Mouse (Mus musculus) neural tube, embryonic 10.5 days (tissue): ENCODE results near the gene Vwa3b.

Experiments used
- DNase-seq: peaks from one replicate; pipeline ENCODE4 v3.0.0-alpha.2; 2017; ENCODE audit warnings: low spot score; ENCODE audit errors: extremely low spot score

Gene Vwa3b

DNA sequence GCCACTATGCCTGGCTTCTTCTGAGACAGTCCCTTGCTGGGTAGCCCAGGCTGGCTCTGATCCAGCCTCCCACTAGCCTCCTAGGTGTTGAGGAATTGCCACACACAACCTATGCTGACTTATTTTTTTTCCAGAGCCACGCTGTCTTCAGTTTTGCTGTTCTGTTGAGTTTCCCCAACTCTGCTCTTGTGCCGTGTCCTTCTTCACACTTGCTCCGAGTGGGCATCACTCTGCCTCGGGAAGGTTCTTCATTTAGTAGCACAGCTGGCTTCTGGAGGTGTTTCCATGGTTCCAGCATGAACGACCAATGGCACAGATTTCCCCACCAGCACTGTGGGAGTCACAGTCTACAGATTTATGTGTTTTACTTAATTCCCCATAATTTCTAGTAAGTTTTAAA lies 91.6 kb downstream of the Vwa3b start:
- no peak for DNase-seq

DNA sequence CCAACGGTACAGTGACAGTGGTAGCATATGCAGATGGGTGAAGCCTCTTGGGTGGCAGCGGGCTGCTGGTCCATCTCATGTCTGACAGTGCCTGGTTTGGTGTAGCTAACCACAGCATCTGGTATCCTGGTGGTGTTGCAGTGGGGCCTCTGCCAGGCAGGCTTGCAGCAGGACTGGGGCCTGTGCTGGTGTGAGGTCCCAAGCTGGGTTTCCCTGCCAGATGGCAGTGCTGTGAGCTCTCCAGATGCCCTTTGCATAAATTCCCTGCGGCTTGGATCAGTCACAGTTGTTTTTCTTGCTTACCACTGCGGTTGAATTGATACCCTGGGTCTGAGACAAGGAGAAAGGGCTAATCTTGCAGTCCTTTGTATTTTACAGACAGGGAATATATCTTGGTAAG lies 95.9 kb downstream of the Vwa3b start:
- peak; percentile 42 for DNase-seq

DNA sequence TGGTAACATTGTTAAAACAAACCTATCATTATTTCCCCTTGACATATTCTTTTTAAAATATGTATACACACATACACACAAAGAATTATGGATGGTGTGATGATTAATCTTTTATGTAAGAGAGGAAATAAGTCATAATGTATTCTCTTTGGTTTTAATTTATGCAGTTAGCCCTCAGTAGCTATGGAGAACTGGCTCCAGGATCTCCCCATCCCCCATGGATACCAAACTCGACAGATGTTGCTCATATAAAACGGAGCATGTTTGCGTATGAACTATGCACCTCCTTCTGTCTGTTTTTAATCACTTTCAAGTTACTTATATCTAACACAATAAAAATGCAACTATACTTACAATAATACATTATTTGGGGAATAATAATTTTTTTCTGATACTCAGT lies 96.4 kb downstream of the Vwa3b start:
- DNase-seq = no peak

DNA sequence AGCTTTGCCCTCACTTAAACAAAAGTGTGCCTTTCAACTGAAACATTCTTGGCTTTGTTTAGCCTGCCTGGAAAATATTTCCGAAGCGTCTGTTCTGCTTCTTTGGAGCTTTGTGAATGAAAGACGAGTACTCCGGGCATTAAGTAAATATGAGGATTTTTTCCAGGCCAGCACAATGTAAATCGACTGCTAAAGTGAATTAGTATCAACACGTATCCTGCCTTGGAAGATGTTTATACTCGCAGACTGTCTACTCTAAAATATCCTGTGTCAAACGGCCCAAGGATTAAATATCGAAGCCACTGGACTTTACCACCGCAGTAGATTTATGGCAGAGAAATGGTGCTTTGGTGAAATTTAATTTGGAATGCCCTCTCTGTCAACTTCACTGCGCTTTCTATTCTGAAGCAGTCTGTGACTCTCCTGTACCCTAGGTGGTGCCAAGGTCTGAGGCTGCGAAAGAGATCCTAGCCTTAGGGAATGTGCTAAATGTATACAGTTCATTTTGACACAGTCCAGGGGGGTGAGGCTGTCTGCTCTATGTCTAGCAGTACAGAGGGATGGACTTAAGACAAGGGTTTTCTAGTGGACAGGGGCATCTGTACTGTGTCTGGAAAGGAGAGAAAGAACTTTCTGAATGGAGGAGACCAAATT lies 98.4 kb downstream of the Vwa3b start:
- DNase-seq = no peak

DNA sequence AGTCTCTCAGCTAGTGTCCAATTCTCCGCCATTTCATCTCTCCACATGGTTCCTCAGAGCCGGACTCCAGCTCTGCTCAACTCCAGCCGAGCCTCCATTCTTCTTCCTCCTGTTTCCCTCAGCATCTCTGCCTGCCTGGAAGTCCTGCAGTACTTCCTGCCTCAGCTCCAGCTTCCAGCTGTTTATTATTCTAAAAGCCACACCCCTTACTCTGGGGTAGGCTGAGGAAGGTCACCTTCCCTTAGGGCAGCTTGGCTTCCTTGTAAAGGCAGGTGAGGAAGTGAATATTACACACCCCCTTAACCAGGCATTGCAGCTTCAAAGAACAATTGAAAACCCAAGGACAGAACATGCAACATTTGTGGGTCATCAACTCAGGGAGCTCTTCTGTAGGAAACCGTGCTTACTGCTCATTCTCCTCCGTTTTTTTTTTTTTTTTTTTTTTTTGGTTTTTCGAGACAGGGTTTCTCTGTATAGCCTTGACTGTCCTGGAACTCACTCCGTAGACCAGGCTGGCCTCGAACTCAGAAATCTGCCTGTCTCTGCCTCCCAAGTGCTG lies 103.7 kb downstream of the Vwa3b start:
- no peak for DNase-seq

DNA sequence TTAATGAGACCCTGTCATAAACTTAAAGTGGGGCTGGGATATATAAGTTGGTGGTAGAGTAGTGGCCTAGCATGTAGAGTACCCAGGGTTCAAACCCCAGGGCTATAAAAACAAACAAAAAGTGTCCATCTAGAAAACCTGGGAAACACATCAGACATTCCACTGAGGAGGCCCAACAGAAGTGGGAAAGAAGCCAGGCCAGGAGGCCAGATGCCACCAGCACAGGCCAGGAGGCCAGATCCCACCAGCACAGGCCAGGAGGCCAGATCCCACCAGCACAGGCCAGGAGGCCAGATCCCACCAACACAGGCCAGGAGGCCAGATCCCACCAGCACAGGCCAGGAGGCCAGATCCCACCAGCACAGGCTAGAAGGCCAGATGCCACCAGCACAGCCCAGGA lies 104.8 kb downstream of the Vwa3b start:
- DNase-seq = no peak

DNA sequence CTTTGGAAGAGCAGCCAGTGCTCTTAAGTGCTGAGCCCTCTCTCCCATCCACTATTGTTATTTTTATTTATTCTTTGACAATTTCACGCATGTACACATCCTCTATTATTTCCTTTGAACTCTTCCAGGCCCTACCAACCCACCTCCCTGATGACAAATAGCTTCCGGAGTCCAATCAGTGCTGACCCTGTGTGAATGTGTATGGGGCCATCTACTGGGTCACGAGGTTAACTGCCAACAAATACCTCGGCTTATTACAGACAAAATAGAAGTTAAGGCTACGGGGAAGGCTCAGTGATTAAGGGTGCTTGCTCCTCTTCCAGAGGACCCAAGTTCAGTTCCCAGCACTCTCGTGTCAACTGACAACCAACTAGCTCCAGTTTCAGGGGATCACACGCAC lies 106.0 kb downstream of the Vwa3b start:
- no peak for DNase-seq

DNA sequence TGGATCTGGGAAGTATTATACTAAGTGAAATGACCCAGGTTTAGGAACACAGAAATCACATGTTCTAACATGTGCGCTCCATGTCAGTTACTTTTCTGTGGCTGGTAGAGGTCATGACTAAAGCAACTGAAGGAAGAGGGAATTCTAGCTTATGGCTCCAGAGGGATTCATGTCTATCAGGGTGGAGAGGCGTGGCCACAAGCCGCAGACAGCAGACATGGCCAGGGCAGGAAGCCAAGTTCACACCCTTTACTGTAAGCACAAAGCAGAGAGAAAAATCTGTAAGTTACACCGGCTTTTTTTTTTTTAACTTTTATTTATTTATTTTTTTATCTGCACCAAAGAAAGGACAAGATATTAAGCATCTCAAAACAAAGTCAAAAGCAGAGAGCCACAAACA lies 119.6 kb downstream of the Vwa3b start:
- no peak for DNase-seq

DNA sequence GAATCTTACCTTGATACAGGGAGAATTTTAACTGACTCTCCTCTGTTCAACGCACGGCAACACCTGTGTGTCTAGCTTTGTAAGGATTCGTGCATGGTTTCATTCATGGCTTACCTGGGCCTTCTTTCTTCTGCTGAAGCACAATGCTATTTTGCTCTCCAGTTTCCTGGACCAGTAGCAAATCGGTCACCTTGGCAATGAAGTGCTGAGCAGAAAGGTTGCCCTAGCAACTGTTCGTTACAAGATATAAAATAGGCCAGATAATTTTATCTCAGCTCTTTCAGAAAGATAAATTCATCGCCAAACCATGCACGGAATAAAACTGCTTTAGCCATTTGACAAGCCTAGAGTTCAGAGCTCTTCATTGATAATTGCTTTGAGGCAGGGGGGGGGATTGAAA lies 123.5 kb downstream of the Vwa3b start:
- no peak for DNase-seq

DNA sequence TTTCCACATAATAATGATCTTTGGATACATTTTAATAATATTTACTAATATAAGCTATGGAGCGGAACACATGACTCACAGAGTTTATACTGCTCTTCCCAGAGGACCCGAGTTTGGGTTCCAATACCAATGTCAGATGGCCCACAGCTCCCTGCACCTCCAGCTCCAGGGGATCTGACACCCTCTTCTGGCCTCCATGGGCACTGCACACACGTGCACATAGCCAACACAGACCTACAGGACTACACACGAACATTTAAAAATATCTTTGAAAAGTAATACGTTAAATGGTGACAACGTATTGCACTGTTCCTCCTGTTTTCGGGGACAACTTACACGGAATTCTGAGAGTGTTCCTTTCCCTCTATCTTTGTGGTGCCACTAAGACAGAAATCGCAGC lies 125.5 kb downstream of the Vwa3b start:
- DNase-seq = no peak

DNA sequence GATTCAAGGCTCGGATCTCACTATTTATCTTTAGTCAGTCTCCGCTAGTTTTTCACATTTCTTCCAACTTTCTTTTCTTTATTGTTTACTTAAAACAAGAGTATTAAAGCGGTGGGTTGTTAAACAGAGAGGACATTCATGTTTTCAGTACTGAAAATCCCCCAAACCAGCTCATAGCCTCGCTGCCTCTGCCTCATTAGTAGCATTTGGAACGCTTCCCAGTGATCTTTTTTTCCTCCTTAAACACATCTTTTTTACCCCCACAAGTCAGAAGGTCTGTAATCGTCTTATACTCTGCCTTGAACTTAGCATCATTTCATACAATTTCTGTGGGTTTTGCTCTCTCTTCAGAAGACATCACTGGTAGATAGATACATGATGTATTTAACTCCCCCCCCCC lies 139.7 kb downstream of the Vwa3b start:
- DNase-seq = no peak

DNA sequence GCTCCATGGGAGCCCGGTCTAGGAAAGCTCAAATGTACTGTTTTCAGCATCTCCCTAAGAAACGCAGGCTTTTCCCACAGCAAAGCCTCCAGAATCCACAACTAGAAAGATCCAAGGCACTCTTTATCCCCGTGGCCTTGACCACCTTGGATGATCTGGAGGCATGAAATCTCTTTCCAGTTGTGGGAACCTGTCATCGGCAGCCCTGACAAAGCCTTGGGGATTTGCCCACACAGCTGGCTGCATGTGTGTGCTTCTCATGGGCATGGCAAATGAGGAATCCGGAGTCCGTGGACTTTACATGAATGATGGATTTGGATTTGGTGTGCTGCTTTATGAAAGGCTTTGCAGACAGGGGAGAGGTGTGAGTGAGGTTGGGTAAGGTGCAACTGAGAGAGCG lies 141.5 kb downstream of the Vwa3b start:
- no peak for DNase-seq

DNA sequence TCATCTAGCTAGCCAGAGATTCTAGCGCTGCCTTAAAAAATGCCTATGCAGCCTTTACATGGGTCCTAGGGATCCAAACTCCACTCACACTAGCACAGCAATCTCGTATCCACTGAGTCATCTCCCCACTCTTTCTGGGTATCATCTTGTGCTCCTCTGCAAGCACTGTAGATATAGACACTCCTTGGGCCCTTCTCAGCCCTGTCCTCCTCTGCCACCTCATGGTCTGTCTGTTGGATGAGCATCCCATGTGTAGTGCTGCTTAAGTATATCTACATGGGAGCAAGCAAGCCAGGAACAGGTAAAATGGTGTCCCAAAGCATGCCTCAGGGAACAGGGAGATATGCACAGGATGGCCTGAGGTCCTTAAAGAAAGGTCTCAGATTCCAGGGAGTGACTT lies 151.5 kb downstream of the Vwa3b start:
- DNase-seq = no peak

DNA sequence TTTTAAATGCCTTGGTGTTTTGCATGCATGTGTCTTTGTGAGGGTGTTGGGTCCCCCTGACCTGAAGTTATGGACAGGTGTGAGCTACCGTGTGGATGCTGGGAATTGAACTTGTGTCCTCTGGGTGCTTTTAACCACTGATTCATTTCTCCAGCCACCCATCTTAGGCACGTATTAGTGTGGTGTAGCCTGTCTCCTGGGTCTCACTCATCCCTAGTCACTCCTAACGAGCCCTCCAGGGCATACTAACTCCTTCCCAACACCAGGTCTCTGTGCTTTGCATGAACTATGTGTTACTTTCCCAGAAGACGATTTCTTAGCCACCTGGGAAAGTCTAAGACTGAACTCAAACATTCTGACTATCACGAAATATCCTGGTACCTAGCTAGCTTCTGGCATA lies 153.5 kb downstream of the Vwa3b start:
- DNase-seq = no peak

DNA sequence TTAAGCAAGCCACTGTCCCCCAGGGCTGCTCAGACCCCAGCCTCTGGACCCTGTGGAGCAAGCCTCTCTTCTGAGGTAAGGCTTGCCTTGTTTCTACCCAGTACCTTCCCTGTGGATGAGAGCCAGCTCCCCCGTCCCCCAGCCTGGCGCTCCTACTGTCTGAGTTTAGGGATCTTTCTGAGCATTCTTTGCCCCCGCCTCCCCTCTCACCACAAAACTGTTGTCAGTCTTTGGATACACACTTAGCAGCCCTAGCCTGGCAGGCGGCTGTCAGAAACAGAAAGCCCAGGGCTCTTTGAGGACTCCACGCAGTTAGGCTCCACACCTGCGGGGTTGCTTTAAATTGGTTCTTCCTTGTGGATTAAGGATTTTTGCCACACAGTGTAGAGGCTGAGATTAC lies 160.7 kb downstream of the Vwa3b start:
- no peak for DNase-seq

DNA sequence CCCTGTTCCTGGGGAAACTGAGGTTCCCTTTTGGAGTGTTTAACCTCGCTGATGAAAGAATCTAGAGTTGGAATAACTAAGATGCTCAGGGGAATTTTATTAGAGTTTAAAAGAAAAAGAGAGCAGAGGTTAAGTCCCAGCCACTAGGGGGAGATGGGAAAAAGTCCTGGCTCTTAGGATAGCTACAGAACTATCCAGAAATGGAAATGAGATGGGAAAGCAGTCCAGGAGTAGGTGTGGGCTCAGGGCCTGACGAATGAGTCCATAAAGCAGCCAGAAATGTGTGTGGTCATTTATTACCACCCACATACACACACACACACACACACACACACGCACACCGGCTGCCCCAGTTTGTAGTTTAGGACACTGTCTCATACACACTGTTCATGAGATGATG lies 168.2 kb downstream of the Vwa3b start:
- DNase-seq = no peak

DNA sequence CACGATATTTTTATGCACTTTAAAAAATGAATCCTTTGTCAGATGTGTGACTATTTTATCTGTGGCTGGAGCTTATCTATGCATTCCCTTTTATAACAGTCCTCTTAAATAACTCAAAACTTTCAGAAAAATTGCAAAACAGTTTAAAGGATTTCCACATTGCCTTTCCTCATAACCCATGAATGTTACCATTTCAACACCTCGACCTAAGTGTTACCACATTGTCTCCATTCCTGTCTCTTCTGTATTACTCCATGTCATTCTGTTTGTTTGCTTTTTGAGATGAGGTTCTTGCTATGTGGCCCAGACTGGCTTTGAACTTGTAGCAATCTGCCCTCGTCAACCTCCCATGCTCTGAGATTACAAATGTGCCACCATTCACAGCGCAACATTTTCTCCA lies 175.0 kb downstream of the Vwa3b start:
- DNase-seq = no peak

DNA sequence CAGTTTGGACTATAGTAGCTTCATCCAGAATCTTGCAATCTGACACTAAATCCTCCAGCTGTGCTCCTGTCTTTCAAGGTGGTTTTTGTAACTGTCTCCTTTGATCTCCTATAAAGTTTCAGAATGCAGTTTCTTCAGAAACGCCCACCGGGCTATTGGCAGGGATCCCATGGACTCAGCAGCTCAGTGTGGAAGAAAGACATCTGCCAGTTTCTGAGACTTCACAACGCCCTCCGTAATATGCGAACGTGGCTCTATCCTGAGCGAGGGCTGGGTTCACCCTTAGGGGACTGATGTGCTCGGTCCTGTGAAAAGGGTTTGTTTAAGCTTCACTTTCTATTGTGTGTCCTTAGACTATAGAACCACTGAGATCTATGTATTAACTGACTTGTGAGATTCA lies 181.3 kb downstream of the Vwa3b start:
- DNase-seq = no peak

DNA sequence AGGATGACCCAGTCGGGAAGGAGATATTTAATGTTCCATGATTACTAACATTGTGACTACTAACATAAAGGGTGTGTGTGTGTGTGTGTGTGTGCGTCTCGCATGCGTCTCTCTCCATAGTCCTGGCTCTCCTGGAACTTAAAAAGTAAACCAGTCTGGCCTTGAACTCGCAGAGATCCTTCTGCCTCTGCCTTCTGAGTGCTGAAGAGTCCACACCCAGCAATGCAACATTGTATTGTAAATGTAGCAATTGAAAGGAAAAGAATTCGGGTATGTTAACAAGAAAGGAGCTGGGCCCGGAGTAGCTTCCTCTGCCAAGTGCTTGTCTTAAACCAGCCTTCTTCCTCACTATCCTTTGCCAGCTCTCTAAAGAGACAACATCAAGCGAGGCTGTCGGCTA lies 186.0 kb downstream of the Vwa3b start:
- no peak for DNase-seq

DNA sequence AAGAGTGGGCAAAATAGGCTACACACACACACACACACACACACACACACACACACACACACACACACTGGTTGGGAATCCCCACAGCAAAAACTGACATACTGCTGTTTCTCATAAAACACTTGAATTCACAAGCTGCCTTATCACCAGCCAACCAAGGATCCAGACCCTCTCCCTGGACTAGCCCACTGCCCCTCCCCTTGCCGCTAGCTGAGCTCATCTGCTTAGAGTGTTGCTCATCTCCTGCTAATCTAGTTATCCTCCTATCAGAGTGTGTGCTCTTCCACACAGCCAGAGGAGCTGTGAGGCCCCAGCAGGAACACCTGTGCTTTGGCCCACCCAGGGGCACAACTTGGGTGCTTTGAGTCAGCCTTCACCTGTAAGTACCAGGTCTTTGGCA lies 187.7 kb downstream of the Vwa3b start, which contains the start of gene Cnga3:
Gene Cnga3, plus strand, starts transcription at position 291 of the 400 bp plus-strand sequence.
- no peak for DNase-seq

DNA sequence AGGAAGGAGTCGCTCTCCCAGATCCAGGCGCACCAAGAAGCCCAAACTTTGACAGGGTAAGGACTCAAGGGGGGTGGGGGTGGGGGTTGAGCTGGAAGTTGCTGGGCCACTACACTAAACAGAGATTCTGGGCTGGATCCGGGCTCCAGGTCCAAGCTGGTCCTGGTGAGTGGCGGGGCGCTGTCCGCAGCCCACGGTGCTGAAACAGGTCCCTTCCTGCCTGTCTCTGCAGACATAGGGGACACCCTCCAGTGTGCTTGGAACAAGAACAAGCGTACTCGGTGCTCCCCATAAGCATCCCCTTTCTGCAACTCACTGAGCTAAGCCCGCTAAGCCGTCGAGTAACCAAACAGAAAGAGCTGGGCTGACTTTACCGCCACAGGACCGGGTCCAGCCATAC lies 192.0 kb downstream of the Vwa3b start:
- peak; percentile 69 for DNase-seq

DNA sequence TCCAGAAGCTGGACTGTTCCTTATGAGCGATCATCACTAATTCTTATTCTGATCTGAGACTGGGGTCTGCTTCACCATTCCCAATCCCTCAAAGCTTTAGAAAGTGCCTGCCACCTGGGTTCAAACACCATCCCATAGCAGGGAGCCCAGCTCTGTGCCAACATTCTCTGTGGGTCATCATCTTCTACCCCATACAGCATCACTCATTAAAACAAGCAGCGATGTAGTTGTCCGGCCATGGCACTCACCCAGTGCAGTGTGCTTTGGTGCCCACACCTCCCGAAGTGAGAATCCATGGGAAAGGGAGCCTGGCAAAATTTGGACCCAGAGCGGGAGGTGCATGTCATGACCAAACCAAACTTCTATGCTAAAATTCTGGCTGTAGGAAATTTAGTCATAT lies 193.2 kb downstream of the Vwa3b start:
- DNase-seq = no peak

DNA sequence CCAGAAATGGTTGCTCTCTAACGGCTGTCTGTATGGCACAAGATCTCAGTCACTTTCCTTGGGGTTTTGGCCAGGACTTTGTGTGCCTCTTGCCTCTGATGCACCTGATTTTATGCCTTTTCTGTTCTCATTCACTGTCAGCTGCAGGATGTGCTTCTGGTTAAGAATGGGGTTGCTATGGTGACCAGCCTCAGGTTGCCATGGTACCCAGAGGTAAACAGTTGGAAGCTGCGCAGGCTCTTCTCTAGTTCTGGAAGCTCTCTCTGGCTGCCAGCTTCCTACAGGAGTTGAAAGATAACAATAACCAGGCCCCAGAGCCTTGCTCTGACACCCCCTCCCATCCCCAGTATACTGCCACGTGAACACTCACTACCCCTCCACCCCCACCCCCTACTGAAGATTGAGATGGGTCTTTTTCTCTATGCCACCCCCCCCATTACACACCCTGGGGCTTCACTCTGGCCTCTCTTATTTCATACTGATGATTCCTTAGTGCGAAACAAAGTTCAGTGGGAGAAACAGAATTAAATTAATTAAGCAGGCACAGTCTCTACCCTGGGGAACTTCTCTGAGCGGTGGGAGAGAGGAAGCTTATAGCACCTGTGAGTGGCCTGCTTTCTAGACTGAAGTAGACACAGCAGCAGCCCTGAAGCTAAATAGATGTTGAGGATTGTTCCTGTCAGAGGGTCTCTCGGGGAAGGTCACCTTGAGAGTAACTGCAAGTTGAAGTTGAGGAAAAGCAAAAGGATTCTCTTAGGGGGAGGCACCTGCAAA lies 193.9 kb downstream of the Vwa3b start:
- DNase-seq = peak; percentile 42
